Mouse (Mus musculus): ENCODE measurements around the gene Fbxl14. TPM values are rescaled to one million over a fixed set of nuclear protein-coding genes. Genes with fewer than 3 reads are reported as not detected.

The Fbxl14 gene
- polyA plus RNA-seq, 1 experiment from 2014 or later: 5.3 TPM

Other genes with a start within 250 kb of the Fbxl14 start
- 0.23 TPM in 1 of 2 replicates, not detected in the other for gene Cacna2d4, start 243.1 kb upstream of the Fbxl14 start, polyA plus RNA-seq (2014; fragmentation: Nextera tagmentation; extraction: Ambion mirVana)
- gene Lrtm2, start 148.9 kb upstream of the Fbxl14 start, polyA plus RNA-seq (2014; fragmentation: Nextera tagmentation; extraction: Ambion mirVana): 0.23 and 0.38 TPM in 2 replicates
- 37.5 and 37.9 TPM in 2 replicates for gene Adipor2, start 62.0 kb upstream of the Fbxl14 start, polyA plus RNA-seq (2014; fragmentation: Nextera tagmentation; extraction: Ambion mirVana)
- gene Wnt5b, start 64.7 kb downstream of the Fbxl14 start, polyA plus RNA-seq (2014; fragmentation: Nextera tagmentation; extraction: Ambion mirVana): 11.6 and 13.5 TPM in 2 replicates

Measured in stomach, embryonic 14.5 days (tissue).